Mouse (Mus musculus) lung, postnatal 0 days (tissue): ENCODE measurements at regions not wholly inside any gene's neighbourhood (a gene's known extent, or its start where the extent isn't known, plus 50 kb on each side); places are given as distances from the start of the nearest gene placed in this dataset.

Experiments
- CTCF ChIP-seq: IDR thresholded peaks from 2 replicates; pipeline ENCODE4 v1.5.1; 2016; ENCODE audit warnings: antibody characterized with exemption, mild to moderate bottlenecking
- EP300 ChIP-seq: IDR thresholded peaks from 2 replicates; pipeline ENCODE4 v1.6.1; 2016; ENCODE audit warnings: antibody characterized with exemption, mild to moderate bottlenecking, control low read depth

GRCm38 (mm10) chr12:10533971-10534370 is 143.4 kb downstream of the Rdh14 start:
- TF ChIP-seq CTCF (no peak), EP300 (no peak)
